Mouse (Mus musculus) lung, postnatal 0 days (tissue): ENCODE results near the gene Dlgap4.

ENCODE experiments used
- CTCF ChIP-seq: IDR thresholded peaks from 2 replicates; pipeline ENCODE4 v1.5.1; 2016; ENCODE audit warnings: antibody characterized with exemption, mild to moderate bottlenecking
- EP300 ChIP-seq: IDR thresholded peaks from 2 replicates; pipeline ENCODE4 v1.6.1; 2016; ENCODE audit warnings: antibody characterized with exemption, mild to moderate bottlenecking, control low read depth

DNA sequence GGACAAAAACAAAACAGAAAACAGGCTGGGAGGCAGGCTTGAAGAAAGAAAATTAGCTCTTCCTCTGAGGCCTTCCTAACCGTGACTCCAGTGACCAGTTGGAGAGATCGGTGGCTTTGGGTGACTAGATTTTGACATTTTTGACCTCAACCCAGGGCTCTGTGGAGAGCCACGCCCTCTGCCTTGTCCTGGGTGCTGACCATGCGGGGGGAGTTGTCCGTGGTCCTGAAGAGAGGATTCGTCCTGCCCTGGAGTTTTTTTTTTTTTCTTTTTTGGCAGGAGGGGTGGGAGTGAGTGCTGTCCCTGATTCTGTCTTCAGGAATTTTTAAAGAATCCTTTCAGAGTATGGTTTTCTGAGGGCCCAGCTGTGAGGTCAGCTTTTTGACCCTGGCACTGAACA lies 63.4 kb downstream of the Dlgap4 start:
- no peak for TF ChIP-seq CTCF
- TF ChIP-seq EP300, result no peak
